Mouse (Mus musculus) kidney, embryonic 15.5 days (tissue): ENCODE results near the gene Gas2. TPM values are rescaled to one million over a fixed set of nuclear protein-coding genes. Genes with fewer than 3 reads are reported as not detected.
A peak's percentile ranks its signal among the peaks of the same experiment; 100 is the strongest.

Source experiments
- ATAC-seq: fragments of 200-750 bp; cut with Nextera tagmentation; replicated peaks from 2 replicates; pipeline ENCODE4 v1.8.0; 2017; ENCODE audit warnings: moderate TSS enrichment; ENCODE audit not compliant: low FRiP score
- H3K27ac ChIP-seq: fragments of 300-500 bp; sonication (generic); 2 replicates; pipeline ENCODE4 v1.5.1; 2015; ENCODE audit warnings: mild to moderate bottlenecking, inconsistent platforms
- H3K27me3 ChIP-seq: fragments of 300-500 bp; sonication (generic); 2 replicates; pipeline ENCODE4 v1.6.1; 2015; ENCODE audit warnings: inconsistent platforms
- H3K36me3 ChIP-seq: fragments of 300-500 bp; sonication (generic); 2 replicates; pipeline ENCODE4 v1.6.1; 2015; ENCODE audit warnings: inconsistent platforms
- H3K4me1 ChIP-seq: fragments of 300-500 bp; sonication (generic); 2 replicates; pipeline ENCODE4 v1.6.1; 2015; ENCODE audit warnings: inconsistent platforms
- H3K4me2 ChIP-seq: fragments of 300-500 bp; sonication (generic); 2 replicates; pipeline ENCODE4 v1.6.1; 2015; ENCODE audit warnings: moderate library complexity, mild to moderate bottlenecking, inconsistent platforms
- H3K4me3 ChIP-seq: fragments of 300-500 bp; sonication (generic); replicated peaks from 2 replicates; pipeline ENCODE4 v1.5.1; 2015; ENCODE audit warnings: mild to moderate bottlenecking, inconsistent platforms
- H3K9ac ChIP-seq: fragments of 300-500 bp; sonication (generic); 2 replicates; pipeline ENCODE4 v1.6.1; 2015; ENCODE audit warnings: mild to moderate bottlenecking, inconsistent platforms
- H3K9me3 ChIP-seq: fragments of 300-500 bp; sonication (generic); replicated peaks from 2 replicates; pipeline ENCODE4 v1.6.1; 2016; ENCODE audit warnings: inconsistent platforms
- WGBS: fragments of 180-500 bp; shearing (Covaris S2); methylation state at CpG from one replicate; pipeline ENCODE4 v1.1.7; 2015; ENCODE audit warnings: mixed read lengths; 5-methylcytosine and 5-hydroxymethylcytosine counted together
- polyA plus RNA-seq: library from polyadenylated mRNA; unstranded; fragments of >200 nt; fragmentation: Nextera tagmentation; extraction: Ambion mirVana; gene quantifications from 2 replicates; pipeline ENCODE4 v1.2.1, GENCODE M21; 2015

Gene Gas2
- polyA plus RNA-seq, 1 experiment from 2014 or later: 93.9 TPM

DNA sequence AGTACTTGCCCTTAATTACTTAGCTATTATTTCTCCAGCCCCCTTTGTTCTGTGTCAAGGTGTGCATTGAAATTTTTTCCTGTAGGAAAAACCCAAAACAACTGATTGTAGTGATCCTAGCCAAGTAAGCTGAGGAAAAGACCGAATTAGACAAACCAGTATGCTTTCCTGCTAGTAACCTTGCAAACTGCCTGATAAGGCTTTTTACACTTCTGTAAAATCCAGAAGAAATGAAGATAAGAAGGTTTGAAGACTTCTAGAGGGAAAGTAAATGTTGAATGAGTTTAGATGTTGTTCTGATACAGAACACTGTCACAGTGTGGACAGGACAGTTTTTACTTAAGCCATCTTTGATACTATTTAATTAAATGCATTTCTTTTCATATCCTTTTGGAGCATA, 75.5 kb downstream of the Gas2 start:
- Histone ChIP-seq H3K4me2 (no peak overlapping the region), H3K36me3 (no peaks in the 10 kb centered on the region), H3K9ac (no peak overlapping the region), H3K4me3 (no peak overlapping the region), H3K27me3 (no peaks in the 10 kb centered on the region), H3K27ac (no peak overlapping the region), H3K4me1 (no peaks in the 10 kb centered on the region), H3K9me3 (no peaks in the 10 kb centered on the region)
- no peak for ATAC-seq
- 89% methylated on average over 1 of the region's 1 CpGs for WGBS

DNA sequence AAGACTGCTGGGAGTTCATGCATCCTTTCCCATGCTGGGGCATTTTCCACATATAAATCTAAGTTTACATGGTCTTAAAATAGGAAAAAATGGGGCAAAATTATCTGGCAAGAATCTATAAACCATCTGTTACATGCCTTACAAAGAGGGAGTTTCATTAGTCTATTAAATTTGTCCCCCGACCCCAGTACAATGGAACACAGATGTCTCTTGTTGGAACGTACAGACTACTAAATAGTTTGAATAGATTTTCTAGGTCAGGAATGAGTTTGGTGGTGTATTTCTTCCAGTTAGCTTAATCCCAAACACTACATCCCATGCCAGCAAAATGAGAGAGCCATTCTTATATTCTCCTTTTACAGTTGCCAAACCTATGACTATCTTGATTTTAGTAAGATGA, 78.6 kb downstream of the Gas2 start:
- H3K36me3 ChIP-seq: no peaks in the 10 kb centered on the region; the same call in 1 of the 2 replicates
- H3K27ac ChIP-seq: no peak overlapping the region
- 86% methylated on average over 2 of the region's 2 CpGs for WGBS
- no peak for ATAC-seq
- no peak overlapping the region for H3K4me3 ChIP-seq
- no peak overlapping the region for H3K4me2 ChIP-seq
- no peak overlapping the region for H3K9ac ChIP-seq
- H3K9me3 ChIP-seq: no peaks in the 10 kb centered on the region
- H3K27me3 ChIP-seq: no peaks in the 10 kb centered on the region
- H3K4me1 ChIP-seq: no peaks in the 10 kb centered on the region

DNA sequence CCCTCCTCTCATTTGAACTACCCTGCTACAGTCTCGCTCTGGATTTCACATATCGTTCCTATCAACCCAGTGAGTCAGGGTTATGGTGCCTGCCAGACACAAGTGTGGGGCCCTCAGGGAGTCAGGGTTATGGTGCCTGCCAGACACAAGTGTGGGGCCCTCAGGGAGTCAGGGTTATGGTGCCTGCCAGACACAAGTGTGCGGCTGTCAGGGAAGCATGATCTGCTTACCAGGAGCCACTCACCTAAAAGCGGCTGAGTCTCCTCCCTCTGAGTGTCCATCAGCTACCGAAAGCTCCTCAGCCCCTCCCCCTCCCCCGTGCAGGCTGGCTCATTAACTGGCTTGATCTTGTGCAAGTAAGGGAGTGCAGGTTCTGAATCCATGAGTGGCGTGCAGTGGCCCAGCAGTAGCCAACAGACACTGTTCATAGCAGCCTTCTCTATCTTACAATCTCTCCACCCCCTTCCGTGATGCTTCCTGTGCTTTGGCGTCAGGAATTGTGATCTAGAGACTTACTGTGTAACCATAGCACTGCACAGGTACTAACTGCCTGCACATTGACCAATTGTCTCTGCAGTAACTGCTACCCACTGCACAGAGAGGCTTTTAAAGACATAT, 93.7 kb downstream of the Gas2 start:
- no peaks in the 10 kb centered on the region for H3K27me3 ChIP-seq
- no peaks in the 10 kb centered on the region for H3K9me3 ChIP-seq
- no peak overlapping the region for H3K4me3 ChIP-seq
- H3K4me1 ChIP-seq: 0 out of 2 replicates have a peak, but pooled peaks cover 5% of the 10 kb centered on the region
- H3K4me2 ChIP-seq: no peak overlapping the region
- H3K27ac ChIP-seq: no peak overlapping the region
- H3K36me3 ChIP-seq: peaks cover 9% of the 10 kb centered on the region; the same call in 1 of the 2 replicates
- H3K9ac ChIP-seq: no peak overlapping the region
- WGBS: 45% methylated on average over 9 of the region's 9 CpGs
- 0 out of 2 replicates have a peak, but pooled peaks have one; percentile 66 for ATAC-seq

DNA sequence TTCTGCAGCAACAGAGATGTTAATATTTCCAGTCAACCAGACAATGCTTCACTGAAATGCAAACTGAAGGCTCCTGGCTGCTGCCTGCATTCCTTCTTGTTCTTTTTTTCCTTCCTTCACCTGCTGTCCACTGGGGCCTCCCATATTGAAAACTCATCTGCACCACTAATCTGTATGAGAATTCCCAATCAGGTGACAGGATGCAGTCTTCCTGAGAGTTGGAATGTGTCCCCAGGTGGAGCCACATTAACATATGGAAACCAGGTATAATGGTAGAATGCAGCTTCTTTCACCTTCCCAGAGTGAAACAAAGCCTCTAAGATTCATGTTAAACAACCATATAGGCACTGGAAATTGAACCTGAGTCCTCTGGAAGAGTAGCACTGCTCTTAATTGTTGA, 96.0 kb downstream of the Gas2 start:
- Histone ChIP-seq H3K9me3 (no peaks in the 10 kb centered on the region), H3K27me3 (no peaks in the 10 kb centered on the region)
- ATAC-seq: no peak

DNA sequence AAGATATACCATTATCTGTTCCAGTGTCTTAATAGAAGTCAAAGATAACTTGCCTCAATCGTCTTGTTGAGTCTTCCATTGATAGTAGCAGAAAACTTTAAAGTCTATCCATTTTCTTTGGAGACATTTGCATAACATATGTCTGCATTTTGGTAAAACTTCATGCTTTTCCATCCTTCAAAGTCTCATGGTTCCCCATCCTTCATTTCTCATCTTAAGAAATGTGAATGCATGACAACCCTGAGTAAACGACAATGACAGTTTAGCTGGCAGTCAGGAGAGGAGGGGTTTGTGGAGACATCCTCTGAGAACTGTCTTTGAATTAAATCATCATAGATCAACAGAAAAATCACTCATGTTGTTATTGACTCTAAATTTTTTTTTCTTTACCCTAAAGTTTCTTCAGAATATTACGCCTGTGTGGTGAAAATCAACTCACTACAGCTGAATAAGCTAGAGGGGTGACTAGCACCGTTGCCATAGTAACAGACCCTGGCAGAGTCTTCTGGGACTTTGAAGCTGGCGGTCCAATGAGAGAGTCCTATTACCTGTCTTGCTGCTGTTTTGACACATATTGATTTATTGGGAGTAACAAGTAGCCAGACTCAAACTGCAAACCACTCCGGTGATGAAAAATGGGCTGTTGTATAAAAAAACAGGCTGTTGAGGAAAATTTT, 99.0 kb downstream of the Gas2 start:
- no peak for ATAC-seq
- WGBS: 59% methylated on average over 6 of the region's 6 CpGs
- Histone ChIP-seq H3K27ac (no peak overlapping the region), H3K27me3 (no peaks in the 10 kb centered on the region), H3K4me2 (no peak overlapping the region), H3K36me3 (no peaks in the 10 kb centered on the region), H3K4me1 (0 out of 2 replicates have a peak, but pooled peaks cover under 1% of the 10 kb centered on the region), H3K4me3 (no peak overlapping the region), H3K9me3 (no peaks in the 10 kb centered on the region), H3K9ac (no peak overlapping the region)

More for the DNA sequence above, 96.0 kb downstream of the Gas2 start:
- H3K4me1 ChIP-seq: 0 out of 2 replicates have a peak, but pooled peaks cover 5% of the 10 kb centered on the region
- H3K4me2 ChIP-seq: no peak overlapping the region
- no peak overlapping the region for H3K4me3 ChIP-seq
- H3K9ac ChIP-seq: no peak overlapping the region
- peaks cover 8% of the 10 kb centered on the region; the same call in 1 of the 2 replicates for H3K36me3 ChIP-seq
- H3K27ac ChIP-seq: no peak overlapping the region

DNA sequence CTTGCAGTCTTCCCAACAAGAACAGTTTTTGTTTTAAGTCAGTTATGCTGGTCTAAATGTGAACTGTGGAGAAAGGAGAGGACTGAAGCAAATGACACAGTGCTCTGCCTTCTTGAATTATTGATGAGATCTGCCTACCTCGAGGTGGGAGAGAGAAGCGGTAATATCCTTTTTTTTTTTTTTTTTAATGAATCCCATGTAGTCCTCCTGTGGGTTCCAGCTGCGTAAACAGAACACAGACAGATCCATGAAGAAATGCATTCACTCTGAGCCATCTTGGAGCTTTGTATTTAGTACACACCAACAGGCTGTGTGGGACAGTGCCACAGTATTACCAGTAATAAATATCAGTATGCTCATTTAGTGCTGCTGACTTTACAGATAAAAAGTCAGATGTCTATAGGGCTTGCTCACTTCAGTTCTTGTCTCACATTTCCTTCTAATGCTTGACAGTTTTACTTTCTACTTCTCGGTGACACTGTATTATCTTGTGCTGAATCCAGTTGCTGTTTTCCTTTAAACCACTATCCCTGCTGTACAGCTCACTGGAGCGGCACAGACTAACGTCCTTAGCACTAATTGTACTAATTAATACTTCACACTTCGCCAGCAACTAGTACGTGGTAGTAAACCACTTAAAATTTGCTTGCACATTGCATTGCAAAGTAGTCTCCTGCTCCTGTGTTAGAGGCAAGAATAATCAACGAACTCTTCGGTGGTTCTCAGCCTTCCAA, 100.6 kb downstream of the Gas2 start:
- Histone ChIP-seq H3K4me3 (no peak overlapping the region), H3K36me3 (no peaks in the 10 kb centered on the region), H3K27me3 (no peaks in the 10 kb centered on the region), H3K4me2 (no peak overlapping the region), H3K4me1 (no peaks in the 10 kb centered on the region), H3K9ac (no peak overlapping the region), H3K27ac (no peak overlapping the region), H3K9me3 (no peaks in the 10 kb centered on the region)
- WGBS: 49% methylated on average over 10 of the region's 10 CpGs
- ATAC-seq: no peak

DNA sequence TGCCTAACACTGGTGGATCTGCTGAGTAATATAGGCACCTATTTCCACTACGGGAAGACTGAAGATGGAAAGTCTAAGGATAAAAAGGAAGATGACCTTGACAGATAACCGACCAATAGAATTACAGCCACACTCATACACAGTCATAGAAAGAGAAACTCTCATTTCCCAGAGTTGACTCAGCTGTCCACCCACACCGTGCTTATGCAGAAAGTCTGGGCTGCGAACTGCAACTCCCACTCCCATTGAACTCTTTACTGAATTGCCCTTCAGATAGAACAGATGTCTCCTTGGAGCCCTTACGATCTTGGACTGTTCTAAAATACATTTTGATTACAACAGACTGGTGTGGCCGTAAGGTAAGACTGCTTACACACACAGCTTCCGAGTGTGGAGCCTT, 102.9 kb downstream of the Gas2 start:
- H3K4me3 ChIP-seq: no peak overlapping the region
- no peaks in the 10 kb centered on the region for H3K36me3 ChIP-seq
- no peak overlapping the region for H3K4me2 ChIP-seq
- H3K9ac ChIP-seq: no peak overlapping the region
- WGBS: 76% methylated on average over 7 of the region's 7 CpGs
- no peak overlapping the region for H3K27ac ChIP-seq
- ATAC-seq: no peak
- no peaks in the 10 kb centered on the region for H3K4me1 ChIP-seq
- H3K27me3 ChIP-seq: no peaks in the 10 kb centered on the region
- H3K9me3 ChIP-seq: no peaks in the 10 kb centered on the region

DNA sequence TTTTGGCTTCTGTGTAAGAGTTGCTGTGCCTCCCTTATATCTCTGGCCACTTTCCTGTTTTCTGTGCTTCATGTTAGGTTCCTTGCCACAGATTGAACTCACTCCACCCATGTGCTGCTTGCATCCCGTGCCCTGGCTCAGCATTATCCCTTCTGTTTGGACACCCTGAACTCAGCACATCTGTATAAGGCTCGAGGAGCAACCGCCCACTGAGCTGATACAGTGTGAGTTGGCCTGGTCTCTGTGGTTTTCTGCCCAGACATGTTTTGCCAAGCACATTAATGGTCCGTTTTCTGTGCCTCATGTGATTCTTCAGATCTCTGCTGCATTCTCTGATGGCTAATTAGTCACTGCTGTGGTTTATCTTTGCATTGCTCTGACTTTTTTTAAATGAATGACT, 105.8 kb downstream of the Gas2 start:
- WGBS: 80% methylated on average over 4 of the region's 4 CpGs
- H3K27ac ChIP-seq: no peak overlapping the region
- H3K4me3 ChIP-seq: no peak overlapping the region
- H3K4me2 ChIP-seq: no peak overlapping the region
- H3K9ac ChIP-seq: no peak overlapping the region
- no peaks in the 10 kb centered on the region for H3K9me3 ChIP-seq
- no peak for ATAC-seq
- no peaks in the 10 kb centered on the region for H3K27me3 ChIP-seq
- no peaks in the 10 kb centered on the region for H3K4me1 ChIP-seq
- no peaks in the 10 kb centered on the region for H3K36me3 ChIP-seq

DNA sequence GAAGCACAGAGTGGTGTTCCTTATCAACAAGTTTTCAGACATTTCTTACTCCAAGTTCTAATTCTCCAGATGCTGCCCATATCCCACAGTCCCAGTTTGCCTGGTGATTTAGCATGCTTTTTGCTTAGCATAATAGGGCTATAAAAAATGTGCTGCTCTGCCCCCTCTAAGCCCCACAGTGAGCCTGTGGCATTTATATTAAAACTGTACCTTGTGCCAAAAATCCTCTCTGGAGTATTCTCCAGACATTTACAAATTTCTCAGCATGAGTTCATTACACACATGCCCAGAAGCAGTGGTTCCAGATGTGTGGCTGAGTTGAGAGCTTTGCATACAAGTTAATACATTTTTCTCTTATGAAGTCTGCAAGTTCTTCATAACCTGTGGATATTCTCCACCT, 107.6 kb downstream of the Gas2 start:
- Histone ChIP-seq H3K9me3 (no peaks in the 10 kb centered on the region), H3K4me2 (no peak overlapping the region), H3K4me1 (no peaks in the 10 kb centered on the region), H3K36me3 (no peaks in the 10 kb centered on the region), H3K9ac (no peak overlapping the region), H3K4me3 (no peak overlapping the region), H3K27me3 (no peaks in the 10 kb centered on the region), H3K27ac (no peak overlapping the region)
- no peak for ATAC-seq

DNA sequence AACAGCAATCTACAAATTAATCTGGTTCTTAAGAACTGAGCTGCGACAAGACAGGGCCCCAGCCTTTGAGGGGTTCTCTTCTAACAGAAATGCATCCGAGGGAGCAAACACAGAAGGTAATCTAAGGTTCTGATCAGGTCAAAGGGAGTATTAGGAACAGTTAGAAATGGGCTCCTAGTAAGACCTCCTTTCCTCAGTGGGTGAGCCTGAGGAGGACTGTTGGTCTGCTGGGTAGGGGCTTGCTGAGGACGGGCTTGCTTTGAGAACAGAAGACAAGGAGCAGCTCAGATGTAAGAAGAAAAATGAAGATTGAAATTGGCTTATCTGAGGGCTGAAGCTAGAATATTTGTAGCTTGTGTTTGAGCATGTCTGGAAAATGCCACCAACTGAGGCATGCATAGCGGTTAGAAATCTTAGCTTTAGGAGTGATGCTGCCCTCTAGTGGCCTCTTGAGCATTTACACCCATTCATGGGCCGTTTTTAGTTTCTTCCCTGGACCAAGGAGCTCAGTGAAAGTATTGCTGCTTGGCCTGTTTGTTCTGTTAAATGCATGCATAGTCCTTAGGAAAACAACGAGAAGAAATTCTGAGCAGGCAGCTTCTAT, 110.5 kb downstream of the Gas2 start:
- no peaks in the 10 kb centered on the region for H3K27me3 ChIP-seq
- peak; percentile 29 for ATAC-seq
- H3K9ac ChIP-seq: no peak overlapping the region
- 35% methylated on average over 6 of the region's 6 CpGs for WGBS
- H3K4me3 ChIP-seq: no peak overlapping the region
- no peaks in the 10 kb centered on the region for H3K4me1 ChIP-seq
- H3K9me3 ChIP-seq: no peaks in the 10 kb centered on the region
- no peak overlapping the region for H3K4me2 ChIP-seq
- H3K36me3 ChIP-seq: no peaks in the 10 kb centered on the region
- no peak overlapping the region for H3K27ac ChIP-seq

DNA sequence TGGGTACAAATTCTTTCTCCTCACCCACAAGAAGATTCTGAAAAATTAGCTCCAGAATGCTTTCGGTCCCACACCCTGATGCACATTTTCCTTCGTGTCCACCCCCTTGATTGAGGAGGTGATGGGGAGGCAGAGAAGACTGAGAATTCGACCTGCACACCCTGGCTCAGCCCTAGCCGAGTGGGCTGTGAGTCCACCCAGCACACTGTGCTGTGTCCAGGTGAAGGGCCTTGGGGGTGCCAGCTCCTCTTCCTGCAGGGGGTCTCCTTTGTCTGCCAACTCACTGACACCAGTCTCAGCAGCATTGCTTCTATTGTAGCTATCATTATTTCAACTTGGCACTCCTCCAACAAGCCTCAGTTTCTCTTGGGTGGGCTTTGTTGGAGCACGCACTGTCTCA, 111.3 kb downstream of the Gas2 start:
- Histone ChIP-seq H3K36me3 (no peaks in the 10 kb centered on the region), H3K4me2 (no peak overlapping the region), H3K4me1 (no peaks in the 10 kb centered on the region), H3K27me3 (no peaks in the 10 kb centered on the region), H3K9me3 (no peaks in the 10 kb centered on the region), H3K27ac (no peak overlapping the region), H3K9ac (no peak overlapping the region), H3K4me3 (no peak overlapping the region)
- ATAC-seq: no peak
- 74% methylated on average over 5 of the region's 5 CpGs for WGBS

DNA sequence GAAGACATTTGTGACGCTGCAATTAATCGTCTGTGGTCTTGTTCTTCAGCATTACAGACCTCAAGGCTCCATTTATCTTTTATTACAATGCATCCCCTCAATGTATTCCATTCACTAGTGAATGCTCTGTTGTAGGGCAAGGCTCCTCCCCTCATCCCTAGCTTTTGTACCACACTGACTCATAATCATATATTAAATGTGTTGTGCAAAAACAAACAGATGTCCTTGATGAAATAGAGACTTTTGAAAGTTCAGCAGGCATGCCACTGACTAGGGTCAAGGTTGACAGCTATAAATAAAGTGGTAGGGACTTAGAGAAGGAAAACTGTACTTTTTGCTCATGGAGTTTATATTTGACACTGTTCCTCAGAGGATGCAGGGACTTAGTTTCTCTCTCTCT, 111.7 kb downstream of the Gas2 start:
- H3K4me1 ChIP-seq: no peaks in the 10 kb centered on the region
- no peak overlapping the region for H3K4me3 ChIP-seq
- H3K4me2 ChIP-seq: no peak overlapping the region
- no peak overlapping the region for H3K9ac ChIP-seq
- WGBS: 76% methylated on average over 2 of the region's 2 CpGs
- H3K36me3 ChIP-seq: no peaks in the 10 kb centered on the region
- H3K27ac ChIP-seq: no peak overlapping the region
- no peaks in the 10 kb centered on the region for H3K27me3 ChIP-seq
- ATAC-seq: no peak
- H3K9me3 ChIP-seq: no peaks in the 10 kb centered on the region
